Mouse (Mus musculus): ENCODE measurements at regions not wholly inside any gene's neighbourhood (a gene's known extent, or its start where the extent isn't known, plus 50 kb on each side); places are given as distances from the start of the nearest gene placed in this dataset.

- in situ Hi-C loops (cut with MboI, MseI), result loop anchor here (5.0 kb wide), 1 partner anchor 241 kb away; no protein-coding TSS in a partner anchor
Measured at GRCm38 (mm10) chr11:113176183-113176582, 394.2 kb downstream of the Sox9 start.

- in situ Hi-C loops (cut with MboI, MseI), result loop anchor here (5.0 kb wide), 1 partner anchor 239 kb away; no protein-coding TSS in a partner anchor
Measured at GRCm38 (mm10) chr11:113178375-113178774, 396.4 kb downstream of the Sox9 start.

GRCm38 (mm10) chr11:113180008-113180407 lies 398.0 kb downstream of the Sox9 start:
- in situ Hi-C loops (cut with MboI, MseI), result no loop called here

GRCm38 (mm10) chr11:113182083-113182861 lies 400.2 kb downstream of the Sox9 start:
- in situ Hi-C loops (cut with MboI, MseI), result no loop called here

- in situ Hi-C loops (cut with MboI, MseI), result no loop called here
Measured at GRCm38 (mm10) chr11:113183556-113183955, 401.5 kb downstream of the Sox9 start.

GRCm38 (mm10) chr11:113184095-113184494 lies 402.1 kb downstream of the Sox9 start:
- in situ Hi-C loops (cut with MboI, MseI), result no loop called here

GRCm38 (mm10) chr11:113187407-113187806 lies 405.4 kb downstream of the Sox9 start:
- in situ Hi-C loops (cut with MboI, MseI), result no loop called here

GRCm38 (mm10) chr11:113188263-113188920 lies 406.4 kb downstream of the Sox9 start:
- in situ Hi-C loops (cut with MboI, MseI), result no loop called here

- in situ Hi-C loops (cut with MboI, MseI), result loop anchor here (10.0 kb wide), 1 partner anchor 455 kb away; the partner anchor contains the start of gene Cog1
Measured at GRCm38 (mm10) chr11:113190006-113190405, 408.0 kb downstream of the Sox9 start.

- in situ Hi-C loops (cut with MboI, MseI), result loop anchor here (10.0 kb wide), 1 partner anchor 454 kb away; the partner anchor contains the start of gene Cog1
Measured at GRCm38 (mm10) chr11:113190520-113190919, 408.5 kb downstream of the Sox9 start.

- in situ Hi-C loops (cut with MboI, MseI), result loop anchor here (10.0 kb wide), 1 partner anchor 454 kb away; the partner anchor contains the start of gene Cog1
Measured at GRCm38 (mm10) chr11:113191006-113191405, 409.0 kb downstream of the Sox9 start.

- in situ Hi-C loops (cut with MboI, MseI), result loop anchor here (10.0 kb wide), 1 partner anchor 453 kb away; the partner anchor contains the start of gene Cog1
Measured at GRCm38 (mm10) chr11:113192086-113192856, 410.2 kb downstream of the Sox9 start.

GRCm38 (mm10) chr11:113194144-113194827 lies 412.3 kb downstream of the Sox9 start:
- in situ Hi-C loops (cut with MboI, MseI), result loop anchor here (10.0 kb wide), 1 partner anchor 451 kb away; the partner anchor contains the start of gene Cog1
